Mouse (Mus musculus): ENCODE data around the gene Shroom1. TPM values are rescaled to one million over a fixed set of nuclear protein-coding genes. Genes with fewer than 3 reads are reported as not detected.

The Shroom1 gene
- polyA plus RNA-seq, 1 experiment from 2014 or later = 2.9 TPM

DNA sequence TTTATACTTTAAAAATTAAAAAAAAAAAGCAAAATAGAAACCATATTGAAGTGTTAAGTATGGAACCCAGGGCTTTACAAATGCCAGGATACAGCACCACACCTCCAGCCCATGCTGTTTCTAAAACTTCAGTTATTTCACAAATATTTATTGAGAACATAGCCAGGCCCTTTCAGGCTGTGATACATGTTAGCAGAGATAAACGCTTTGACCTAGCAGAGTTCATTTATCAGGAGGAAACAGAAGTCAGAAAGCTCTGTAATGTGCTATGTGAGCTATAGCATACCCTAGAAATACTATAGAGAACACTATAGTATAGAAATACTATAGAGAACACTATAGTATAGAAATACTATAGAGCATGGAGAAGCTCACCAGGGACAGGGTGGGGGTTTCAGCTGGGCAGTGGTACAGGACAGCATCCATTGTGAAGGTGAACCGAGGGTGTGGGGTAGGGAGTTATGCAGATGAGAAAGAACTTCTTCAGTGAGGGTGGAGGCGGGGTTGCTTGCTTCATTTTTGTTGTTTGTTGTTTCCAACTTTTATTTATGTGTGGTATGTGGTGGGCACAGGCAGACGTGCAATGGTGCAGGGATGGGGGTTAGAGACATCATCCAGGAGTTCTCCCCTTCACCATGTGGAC, 24.2 kb downstream of the Shroom1 start:
- ATAC-seq (ENCODE audit: insufficient read depth) = peak; percentile 70
- Histone ChIP-seq H3K4me2 (peak overlapping the region; percentile 92), H3K36me3 (replicated peaks) (peaks cover 18% of the 10 kb centered on the region), H3K9me3 (replicated peaks) (no peaks in the 10 kb centered on the region), H3K4me1 (replicated peaks) (peaks cover 76% of the 10 kb centered on the region), H3K4me3 (replicated peaks) (peak overlapping the region; percentile 75), H3K9ac (peak overlapping the region; percentile 43), H3K27me3 (peaks cover 44% of the 10 kb centered on the region), H3K27ac (replicated peaks) (peak overlapping the region; percentile 99)
- WGBS (ENCODE audit: insufficient replicate concordance) = 26% methylated on average over 4 of the region's 4 CpGs

DNA sequence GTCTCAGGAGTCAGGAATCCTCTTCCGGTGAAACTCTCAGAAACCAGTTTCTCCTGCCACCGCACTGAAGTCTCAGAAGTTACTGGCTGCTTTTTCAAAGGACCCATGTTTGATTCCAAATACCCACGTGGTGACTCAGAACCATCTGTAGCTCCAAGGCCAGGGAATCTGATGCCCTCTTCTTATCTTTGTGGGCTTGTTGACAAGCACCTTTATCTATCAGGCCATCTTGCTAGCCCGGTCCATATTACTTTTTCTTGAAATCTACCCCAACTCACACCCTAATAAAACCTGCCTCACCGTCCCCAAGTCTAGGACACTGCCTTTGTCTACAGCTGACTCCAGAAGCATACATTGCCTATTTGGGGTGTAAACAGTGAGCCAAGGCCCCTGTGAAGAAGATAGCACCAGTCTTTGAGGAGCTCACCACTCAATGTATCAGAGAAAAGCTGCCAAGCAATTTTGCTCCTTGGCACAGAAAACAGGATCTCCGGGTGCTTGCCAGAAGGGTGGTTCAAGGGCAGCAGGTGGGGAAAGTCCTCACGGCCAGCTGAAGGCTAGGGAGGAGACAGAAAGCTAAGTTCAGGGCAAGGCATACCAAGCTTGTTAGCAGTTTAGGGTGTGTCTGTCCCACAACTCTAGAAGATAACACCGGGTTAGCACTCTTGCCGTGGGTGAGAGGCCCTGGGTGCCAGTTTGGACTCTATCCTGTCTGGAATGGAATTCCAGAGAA, 26.3 kb downstream of the Shroom1 start:
- 21% methylated on average over 9 of the region's 9 CpGs for WGBS (ENCODE audit: insufficient replicate concordance)
- peak overlapping the region; percentile 66 for H3K4me2 ChIP-seq
- peaks cover 46% of the 10 kb centered on the region for H3K27me3 ChIP-seq
- H3K27ac ChIP-seq (replicated peaks) = peak overlapping the region; percentile 99
- H3K9me3 ChIP-seq (replicated peaks) = no peaks in the 10 kb centered on the region
- H3K4me1 ChIP-seq (replicated peaks) = peaks cover 82% of the 10 kb centered on the region
- H3K4me3 ChIP-seq (replicated peaks) = peak overlapping the region; percentile 39
- ATAC-seq (ENCODE audit: insufficient read depth) = peak; percentile 80
- H3K36me3 ChIP-seq (replicated peaks) = peaks cover 2% of the 10 kb centered on the region; the same call in 1 of the 2 replicates
- peak overlapping the region; percentile 49 for H3K9ac ChIP-seq

DNA sequence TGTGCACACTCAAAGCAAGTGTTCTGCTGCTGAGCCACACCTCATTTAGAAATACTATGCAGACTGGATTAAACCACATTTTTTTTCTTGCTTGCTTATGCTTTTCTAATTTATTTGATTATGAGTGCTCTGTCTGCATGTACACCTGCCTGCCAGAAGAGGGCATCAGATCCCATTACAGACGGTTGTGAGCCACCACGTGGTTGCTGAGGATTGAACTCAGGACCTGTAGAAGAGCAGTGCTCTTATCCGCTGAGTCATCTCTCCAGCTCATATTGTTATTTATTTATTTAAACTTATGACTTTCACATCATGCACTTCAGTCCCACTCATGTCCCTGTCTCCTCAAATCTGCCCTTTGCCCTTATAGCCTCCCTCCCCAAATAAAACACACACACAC, 28.7 kb downstream of the Shroom1 start:
- peaks cover 58% of the 10 kb centered on the region for H3K4me1 ChIP-seq (replicated peaks)
- WGBS (ENCODE audit: insufficient replicate concordance) = 42% methylated on average over 3 of the region's 3 CpGs
- H3K9ac ChIP-seq = no peak overlapping the region
- ATAC-seq (ENCODE audit: insufficient read depth) = no peak
- no peak overlapping the region for H3K4me3 ChIP-seq (replicated peaks)
- H3K9me3 ChIP-seq (replicated peaks) = no peaks in the 10 kb centered on the region
- H3K4me2 ChIP-seq = no peak overlapping the region
- H3K27me3 ChIP-seq = peaks cover 26% of the 10 kb centered on the region
- 0 out of 2 replicates have a peak overlapping the region, but pooled peaks have one; percentile 31 for H3K27ac ChIP-seq (replicated peaks)
- H3K36me3 ChIP-seq (replicated peaks) = no peaks in the 10 kb centered on the region

DNA sequence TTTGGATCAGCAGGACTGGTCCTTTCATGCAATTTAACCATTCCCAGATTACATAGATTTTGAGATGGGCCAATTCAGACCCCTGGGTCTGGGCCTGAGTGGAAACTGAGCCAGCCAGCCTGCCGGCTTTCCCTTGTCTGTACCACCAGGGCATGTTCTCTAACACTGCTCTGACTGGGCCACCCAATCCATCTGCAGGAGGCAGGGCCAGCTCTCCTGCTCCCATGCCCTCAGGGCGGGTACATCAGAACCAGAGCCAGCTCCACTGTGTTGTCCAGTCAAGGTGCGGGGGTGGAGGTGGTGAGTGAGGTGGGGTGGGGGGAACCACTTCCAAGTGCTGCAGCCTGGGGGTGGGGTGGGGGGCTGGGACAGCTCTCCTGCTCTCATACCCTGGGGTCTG, 29.3 kb downstream of the Shroom1 start:
- H3K4me2 ChIP-seq = no peak overlapping the region
- peaks cover 55% of the 10 kb centered on the region for H3K4me1 ChIP-seq (replicated peaks)
- peaks cover 26% of the 10 kb centered on the region for H3K27me3 ChIP-seq
- no peak overlapping the region for H3K4me3 ChIP-seq (replicated peaks)
- no peak overlapping the region for H3K27ac ChIP-seq (replicated peaks)
- no peak for ATAC-seq (ENCODE audit: insufficient read depth)
- H3K36me3 ChIP-seq (replicated peaks) = no peaks in the 10 kb centered on the region
- no peaks in the 10 kb centered on the region for H3K9me3 ChIP-seq (replicated peaks)
- 82% methylated on average over 3 of the region's 3 CpGs for WGBS (ENCODE audit: insufficient replicate concordance)
- H3K9ac ChIP-seq = no peak overlapping the region

DNA sequence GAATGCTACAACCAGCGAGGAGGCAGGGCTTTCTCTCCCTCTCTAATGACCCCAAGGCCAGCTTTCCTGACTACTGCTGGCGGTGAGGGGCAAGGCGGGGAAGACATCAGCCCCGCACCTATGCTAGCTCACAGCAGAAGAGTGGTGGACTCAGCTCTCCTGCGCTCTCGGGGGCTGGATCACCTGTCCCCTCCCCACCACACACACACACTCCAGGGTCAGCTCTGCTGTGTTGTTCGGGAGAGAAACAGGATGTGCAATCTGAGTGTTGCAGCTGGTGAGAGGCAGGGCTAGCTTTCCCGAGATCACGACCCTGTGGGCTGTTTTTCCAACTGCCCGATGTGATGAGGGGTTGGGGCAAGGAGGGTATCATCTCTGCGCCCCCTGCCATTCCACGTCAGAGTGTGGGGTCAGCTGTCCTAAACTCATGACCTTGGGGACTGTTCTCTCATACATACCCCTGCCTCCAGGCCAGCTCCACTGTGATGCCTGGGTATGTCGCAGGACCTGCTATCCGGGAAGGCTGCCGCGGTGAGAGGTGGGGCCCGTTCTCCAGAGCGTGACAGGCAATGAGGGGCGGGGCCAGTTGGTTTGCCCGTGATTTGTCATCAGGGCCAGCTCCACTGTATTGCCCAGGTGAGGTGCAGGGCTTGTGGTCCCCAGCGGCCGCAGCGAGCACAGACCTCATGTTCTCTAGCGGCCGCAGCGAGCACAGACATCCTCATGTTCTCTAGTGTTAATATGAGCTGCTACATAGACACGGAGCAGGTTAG, 30.0 kb downstream of the Shroom1 start:
- WGBS (ENCODE audit: insufficient replicate concordance) = 13% methylated on average over 27 of the region's 27 CpGs
- Histone ChIP-seq H3K4me2 (peak overlapping the region; percentile 35), H3K4me1 (replicated peaks) (peaks cover 52% of the 10 kb centered on the region), H3K27me3 (peaks cover 26% of the 10 kb centered on the region), H3K9me3 (replicated peaks) (no peaks in the 10 kb centered on the region), H3K27ac (replicated peaks) (no peak overlapping the region), H3K9ac (no peak overlapping the region), H3K36me3 (replicated peaks) (no peaks in the 10 kb centered on the region), H3K4me3 (replicated peaks) (0 out of 2 replicates have a peak overlapping the region, but pooled peaks have one; percentile 3)
- no peak for ATAC-seq (ENCODE audit: insufficient read depth)

DNA sequence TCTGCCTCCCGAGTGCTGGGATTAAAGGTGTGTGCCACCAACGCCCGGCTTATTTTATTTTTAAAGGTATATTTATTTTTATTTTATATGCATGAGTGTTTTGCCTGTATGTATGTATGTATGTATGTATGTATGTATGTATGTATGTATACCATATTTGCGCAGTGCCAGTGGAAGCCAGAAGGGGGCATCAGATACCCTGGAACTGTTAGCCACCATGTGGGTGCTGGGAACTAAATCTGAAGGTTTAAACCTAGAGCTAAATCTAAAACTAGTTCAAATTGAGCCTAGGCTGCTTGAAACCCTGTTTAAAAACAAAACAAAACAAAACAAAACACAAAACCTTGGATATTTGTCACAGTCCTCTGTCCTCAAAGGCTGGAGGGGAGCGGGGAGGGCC, 32.0 kb downstream of the Shroom1 start:
- H3K4me2 ChIP-seq = no peak overlapping the region
- ATAC-seq (ENCODE audit: insufficient read depth) = no peak
- WGBS (ENCODE audit: insufficient replicate concordance) = 89% methylated on average over 5 of the region's 5 CpGs

DNA sequence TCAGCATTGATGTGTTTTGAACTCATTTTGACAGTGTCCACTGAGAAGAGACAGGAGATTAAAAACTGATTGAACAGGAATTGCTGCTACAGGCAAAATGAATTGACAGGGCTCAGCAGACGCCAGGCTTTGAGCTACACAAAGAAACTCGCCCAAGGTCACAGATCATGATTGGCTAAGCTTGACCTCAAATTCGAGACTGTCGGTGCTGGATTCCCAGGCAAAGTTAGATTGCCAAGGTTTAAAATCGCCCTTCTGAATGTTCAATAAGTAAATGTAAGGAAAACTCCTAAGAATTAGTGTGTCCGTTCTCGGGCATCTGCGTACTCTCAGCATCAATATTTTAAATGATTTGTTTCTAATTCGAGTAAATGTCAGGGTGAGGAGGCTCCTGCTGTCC, 32.4 kb downstream of the Shroom1 start:
- Histone ChIP-seq H3K4me2 (no peak overlapping the region), H3K9ac (no peak overlapping the region), H3K27ac (replicated peaks) (no peak overlapping the region), H3K4me3 (replicated peaks) (no peak overlapping the region), H3K27me3 (peaks cover 26% of the 10 kb centered on the region), H3K36me3 (replicated peaks) (no peaks in the 10 kb centered on the region), H3K9me3 (replicated peaks) (no peaks in the 10 kb centered on the region), H3K4me1 (replicated peaks) (peaks cover 30% of the 10 kb centered on the region)
- WGBS (ENCODE audit: insufficient replicate concordance) = 76% methylated on average over 9 of the region's 9 CpGs
- ATAC-seq (ENCODE audit: insufficient read depth) = no peak

More for the DNA sequence above, 32.0 kb downstream of the Shroom1 start:
- Histone ChIP-seq H3K9me3 (replicated peaks) (no peaks in the 10 kb centered on the region), H3K4me1 (replicated peaks) (peaks cover 34% of the 10 kb centered on the region), H3K36me3 (replicated peaks) (no peaks in the 10 kb centered on the region), H3K4me3 (replicated peaks) (no peak overlapping the region), H3K27me3 (peaks cover 26% of the 10 kb centered on the region), H3K9ac (no peak overlapping the region), H3K27ac (replicated peaks) (no peak overlapping the region)

DNA sequence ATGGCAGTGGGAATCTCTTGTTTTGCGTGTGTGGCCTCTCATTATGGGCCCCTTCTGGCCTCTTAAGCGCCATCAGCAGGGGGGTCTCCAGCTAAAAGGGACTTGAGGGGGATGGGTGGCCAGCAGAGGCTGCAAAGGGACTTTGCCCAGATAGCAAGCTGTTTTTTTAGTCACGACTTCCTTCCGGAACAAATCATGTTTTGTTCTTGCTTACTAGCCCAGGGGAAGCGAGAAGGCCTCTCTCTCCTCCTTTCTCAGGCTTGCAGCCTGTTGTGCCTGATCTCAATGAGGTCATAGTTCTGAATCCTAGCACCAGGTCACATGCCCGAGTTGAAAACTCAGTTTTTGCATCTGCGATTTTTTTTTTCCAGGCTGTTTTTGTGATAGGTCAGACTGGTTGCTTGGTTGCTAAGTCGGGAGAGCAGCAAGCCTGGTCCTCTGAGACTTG, 35.0 kb downstream of the Shroom1 start:
- Histone ChIP-seq H3K36me3 (replicated peaks) (no peaks in the 10 kb centered on the region), H3K27ac (replicated peaks) (no peak overlapping the region), H3K9ac (no peak overlapping the region), H3K4me1 (replicated peaks) (peaks cover 11% of the 10 kb centered on the region), H3K4me2 (no peak overlapping the region), H3K4me3 (replicated peaks) (no peak overlapping the region), H3K9me3 (replicated peaks) (no peaks in the 10 kb centered on the region), H3K27me3 (peaks cover 18% of the 10 kb centered on the region)
- WGBS (ENCODE audit: insufficient replicate concordance) = 20% methylated on average over 8 of the region's 8 CpGs
- ATAC-seq (ENCODE audit: insufficient read depth) = no peak

DNA sequence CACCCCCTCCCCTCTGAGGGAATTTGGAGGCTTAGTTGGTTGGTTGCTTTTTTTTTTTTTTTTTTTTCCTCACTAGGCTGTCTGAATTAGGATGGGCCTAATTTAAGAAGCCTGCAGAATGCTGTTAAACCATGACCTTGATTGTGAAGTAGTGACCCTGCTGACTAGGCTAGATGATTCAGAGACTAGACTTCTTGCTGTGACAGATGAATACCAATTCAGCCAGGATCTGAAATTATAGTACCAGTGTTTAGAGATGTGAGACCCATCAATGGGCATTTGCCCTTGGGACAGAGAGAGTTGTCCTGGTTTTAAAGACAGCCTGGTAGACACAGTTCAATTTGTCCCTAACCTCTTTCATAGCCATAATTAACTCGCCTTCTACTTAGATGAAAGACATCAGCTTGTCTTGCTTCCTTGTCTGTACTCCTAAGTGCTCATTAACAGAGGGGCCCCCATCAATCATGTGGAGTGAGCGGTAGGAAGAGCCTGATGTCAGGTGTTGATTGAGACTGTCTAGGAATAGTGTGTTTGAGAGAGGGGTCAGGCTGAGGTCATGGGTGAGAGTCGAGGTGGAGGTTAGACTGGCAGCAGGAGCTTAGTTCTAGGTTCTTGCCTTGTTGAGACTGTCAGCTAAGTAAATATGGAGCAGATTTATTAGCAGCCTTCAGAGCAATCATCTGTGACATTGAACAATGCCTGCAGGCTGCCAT, 36.4 kb downstream of the Shroom1 start:
- H3K27ac ChIP-seq (replicated peaks) = no peak overlapping the region
- peaks cover 14% of the 10 kb centered on the region for H3K27me3 ChIP-seq
- H3K4me3 ChIP-seq (replicated peaks) = no peak overlapping the region
- H3K4me1 ChIP-seq (replicated peaks) = peaks cover 3% of the 10 kb centered on the region; the same call in 1 of the 2 replicates
- no peak for ATAC-seq (ENCODE audit: insufficient read depth)
- no peak overlapping the region for H3K9ac ChIP-seq
- no peaks in the 10 kb centered on the region for H3K36me3 ChIP-seq (replicated peaks)
- 62% methylated on average over 3 of the region's 3 CpGs for WGBS (ENCODE audit: insufficient replicate concordance)
- H3K4me2 ChIP-seq = no peak overlapping the region
- no peaks in the 10 kb centered on the region for H3K9me3 ChIP-seq (replicated peaks)

DNA sequence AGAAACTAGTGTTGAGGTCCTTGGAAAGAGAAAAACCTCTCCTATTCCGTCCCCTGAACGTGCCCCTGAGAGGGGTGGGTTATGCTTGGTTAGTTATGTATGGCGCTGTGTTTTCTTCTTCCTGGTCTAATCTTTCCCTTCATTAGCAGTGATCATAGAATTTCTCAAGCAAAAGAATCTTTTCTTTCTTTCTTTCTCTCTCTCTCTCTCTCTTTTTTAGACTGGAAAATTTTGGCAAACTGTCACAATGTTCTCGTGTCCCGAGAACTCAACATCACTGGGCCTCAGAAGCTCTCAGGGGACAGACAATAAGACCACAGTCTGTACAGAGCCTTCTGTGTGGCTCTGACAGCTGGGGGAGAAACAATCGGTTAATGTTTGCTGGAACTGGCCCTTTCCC, 38.4 kb downstream of the Shroom1 start:
- Histone ChIP-seq H3K27me3 (peaks cover 24% of the 10 kb centered on the region), H3K9me3 (replicated peaks) (no peaks in the 10 kb centered on the region), H3K4me2 (no peak overlapping the region), H3K4me3 (replicated peaks) (no peak overlapping the region), H3K9ac (no peak overlapping the region), H3K4me1 (replicated peaks) (peaks cover 4% of the 10 kb centered on the region), H3K27ac (replicated peaks) (no peak overlapping the region), H3K36me3 (replicated peaks) (no peaks in the 10 kb centered on the region)
- no peak for ATAC-seq (ENCODE audit: insufficient read depth)
- WGBS (ENCODE audit: insufficient replicate concordance) = 66% methylated on average over 6 of the region's 6 CpGs

Data from liver, embryonic 15.5 days (tissue).